ENCODE assay signal across 15 mouse cellular contexts in genomic region chr17:71705550-71706480, GRCm38 (mm10). TPM values are rescaled to one million over a fixed set of nuclear protein-coding genes. Genes with fewer than 3 reads are reported as not detected.
DNase-seq lines count a peak whose midpoint lies in the region; ATAC-seq lines count a peak whose summit lies in the region.
"Had no signal": no experiment of that assay in that cellular context is flagged by ENCODE, and none has a peak within 500 bp of the region (broad histone marks: within the 10 kb centered on the region; RNA-seq: fewer than 3 reads in every experiment).

No protein-coding gene starts in this region.

- 0 out of 2 replicates have a peak overlapping the region, but pooled peaks have one; percentile 4 for H3K9ac ChIP-seq in embryonic facial prominence, embryonic 13.5 days
- H3K9ac ChIP-seq in heart, embryonic 12.5 days: 0 out of 2 replicates have a peak overlapping the region, but pooled peaks have one; percentile 13
- H3K9ac ChIP-seq in stomach, embryonic 14.5 days (replicated peaks; ENCODE audit: low read depth, low read length): no peak overlapping the region
- H3K9ac ChIP-seq: hindbrain, embryonic 14.5 days; liver, embryonic 12.5 days had no signal

- H3K27me3 ChIP-seq in embryonic facial prominence, embryonic 13.5 days: no peaks in the 10 kb centered on the region
- H3K27me3 ChIP-seq in embryonic facial prominence, embryonic 10.5 days (replicated peaks; ENCODE audit: low read depth, poor library complexity, severe bottlenecking): no peaks in the 10 kb centered on the region
- no peaks in the 10 kb centered on the region for H3K27me3 ChIP-seq in heart, embryonic 12.5 days (replicated peaks)
- no peaks in the 10 kb centered on the region for H3K27me3 ChIP-seq in stomach, embryonic 14.5 days (ENCODE audit: control insufficient read depth, insufficient read depth, low read length)
- H3K27me3 ChIP-seq: liver, embryonic 12.5 days had no signal

- peaks cover 3% of the 10 kb centered on the region; the same call in 1 of the 2 replicates for H3K9me3 ChIP-seq in embryonic facial prominence, embryonic 13.5 days
- H3K9me3 ChIP-seq in embryonic facial prominence, embryonic 10.5 days: no peaks in the 10 kb centered on the region
- H3K9me3 ChIP-seq in heart, embryonic 12.5 days (replicated peaks): peaks cover 6% of the 10 kb centered on the region
- no peaks in the 10 kb centered on the region for H3K9me3 ChIP-seq in stomach, embryonic 14.5 days (ENCODE audit: control insufficient read depth, low read depth, low read length)
- H3K9me3 ChIP-seq: liver, embryonic 12.5 days had no signal

- H3K27ac ChIP-seq in embryonic facial prominence, embryonic 13.5 days: no peak overlapping the region
- no peak overlapping the region for H3K27ac ChIP-seq in embryonic facial prominence, embryonic 10.5 days (replicated peaks)
- H3K27ac ChIP-seq in heart, embryonic 12.5 days (ENCODE audit: poor library complexity, severe bottlenecking): peak overlapping the region; percentile 80
- no peak overlapping the region for H3K27ac ChIP-seq in stomach, embryonic 14.5 days (ENCODE audit: low read length)
- H3K27ac ChIP-seq: hindbrain, embryonic 14.5 days; layer of hippocampus, adult 2 months; liver, embryonic 12.5 days had no signal

- H3K4me3 ChIP-seq in embryonic facial prominence, embryonic 13.5 days: no peak overlapping the region
- H3K4me3 ChIP-seq in embryonic facial prominence, embryonic 10.5 days: no peak overlapping the region
- no peak overlapping the region for H3K4me3 ChIP-seq in heart, embryonic 12.5 days
- H3K4me3 ChIP-seq in stomach, embryonic 14.5 days (ENCODE audit: low read depth, low read length): no peak overlapping the region
- H3K4me3 ChIP-seq: erythroblast, embryonic 14.5 days; layer of hippocampus, adult 2 months; liver, embryonic 12.5 days had no signal

- no peak overlapping the region for H3K4me2 ChIP-seq in embryonic facial prominence, embryonic 13.5 days
- H3K4me2 ChIP-seq in heart, embryonic 12.5 days: no peak overlapping the region
- H3K4me2 ChIP-seq in stomach, embryonic 14.5 days (replicated peaks; ENCODE audit: low read depth, low read length): no peak overlapping the region
- H3K4me2 ChIP-seq: hindbrain, embryonic 14.5 days; liver, embryonic 12.5 days had no signal

- 84% methylated on average over 14 of the region's 14 CpGs for WGBS in embryonic facial prominence, embryonic 13.5 days
- 88% methylated on average over 14 of the region's 14 CpGs for WGBS in embryonic facial prominence, embryonic 10.5 days
- WGBS in heart, embryonic 12.5 days: 65% methylated on average over 14 of the region's 14 CpGs
- WGBS in stomach, embryonic 14.5 days: 69% methylated on average over 14 of the region's 14 CpGs

- no peaks in the 10 kb centered on the region for H3K4me1 ChIP-seq in embryonic facial prominence, embryonic 13.5 days
- no peaks in the 10 kb centered on the region for H3K4me1 ChIP-seq in embryonic facial prominence, embryonic 10.5 days
- peaks cover 52% of the 10 kb centered on the region for H3K4me1 ChIP-seq in heart, embryonic 12.5 days (replicated peaks)
- no peaks in the 10 kb centered on the region for H3K4me1 ChIP-seq in stomach, embryonic 14.5 days (ENCODE audit: control insufficient read depth, insufficient read depth, low read length)
- H3K4me1 ChIP-seq: liver, embryonic 12.5 days had no signal

- no peak for ATAC-seq in embryonic facial prominence, embryonic 13.5 days (ENCODE audit: insufficient number of reproducible peaks, insufficient read depth, low FRiP score, low TSS enrichment, low read depth)
- ATAC-seq in heart, embryonic 12.5 days (ENCODE audit: insufficient number of reproducible peaks, low FRiP score): no peak
- ATAC-seq in stomach, embryonic 14.5 days (ENCODE audit: insufficient number of reproducible peaks, insufficient read depth, low FRiP score, low read depth): peak; percentile 46; the same call in 1 of the 2 replicates
- ATAC-seq: liver, embryonic 12.5 days had no signal

- no peak for DNase-seq in embryonic facial prominence, embryonic 10.5 days (ENCODE audit: low spot score)
- peak; percentile 22 for DNase-seq in R1 (ENCODE audit: low read depth, low spot score)
- DNase-seq in urinary bladder, adult 2 months (ENCODE audit: low spot score): no peak
- no peak for DNase-seq in layer of hippocampus, postnatal 14 days (ENCODE audit: low spot score in 2 of 2)
- DNase-seq in frontal cortex, adult 2 months (ENCODE audit: extremely low spot score in 1 of 2, low spot score in 1 of 2): no peak
- DNase-seq: cerebellum, adult 11-12 months had no signal

- H3K36me3 ChIP-seq in embryonic facial prominence, embryonic 13.5 days: no peaks in the 10 kb centered on the region; the same call in 1 of the 2 replicates
- no peaks in the 10 kb centered on the region for H3K36me3 ChIP-seq in embryonic facial prominence, embryonic 10.5 days (replicated peaks)
- no peaks in the 10 kb centered on the region; the same call in 1 of the 2 replicates for H3K36me3 ChIP-seq in heart, embryonic 12.5 days
- no peaks in the 10 kb centered on the region for H3K36me3 ChIP-seq in stomach, embryonic 14.5 days (ENCODE audit: control insufficient read depth, insufficient read depth, low read length)
- H3K36me3 ChIP-seq: liver, embryonic 12.5 days had no signal

RNA-seq across cellular contexts. Expression of gene Togaram2, which starts 32.8 kb away (rescaled TPM):
- 0.12 and 0.41 TPM in 2 replicates for polyA plus RNA-seq in embryonic facial prominence, embryonic 13.5 days (2015; fragmentation: Nextera tagmentation; extraction: Ambion mirVana)
- 0.05 TPM in 1 of 2 replicates, not detected in the other for polyA plus RNA-seq in embryonic facial prominence, embryonic 10.5 days (2016; fragmentation: Nextera tagmentation; extraction: Ambion mirVana)
- polyA plus RNA-seq in heart, embryonic 12.5 days (2016; fragmentation: Nextera tagmentation; extraction: Ambion mirVana): 2.7 and 2.9 TPM in 2 replicates
- 0.17 and 0.36 TPM in 2 replicates for polyA plus RNA-seq in stomach, embryonic 14.5 days (2014; fragmentation: Nextera tagmentation; extraction: Ambion mirVana)
- polyA plus RNA-seq in urinary bladder, adult 2 months (2012; rRNA removed): 0.33 and 0.34 TPM in 2 replicates
- 1 to 10 TPM; 1.3 to 1.6 TPM for total RNA-seq in layer of hippocampus, postnatal 14 days (2021)
- 4.9 and 6.2 TPM in 2 replicates for polyA plus RNA-seq in frontal cortex, adult 2 months (2012; rRNA removed)
- total RNA-seq: megakaryocyte progenitor cell, adult 5-6 weeks had no signal
- polyA plus RNA-seq: erythroblast, embryonic 14.5 days had no signal

RNA-seq across cellular contexts. Expression of gene Pcare, which starts 46.9 kb away (rescaled TPM):
- 0.06 TPM in 1 of 2 replicates, not detected in the other for polyA plus RNA-seq in embryonic facial prominence, embryonic 13.5 days (2015; fragmentation: Nextera tagmentation; extraction: Ambion mirVana)
- polyA plus RNA-seq in embryonic facial prominence, embryonic 10.5 days (2016; fragmentation: Nextera tagmentation; extraction: Ambion mirVana): not detected in 2 replicates
- polyA plus RNA-seq in heart, embryonic 12.5 days (2016; fragmentation: Nextera tagmentation; extraction: Ambion mirVana): not detected in 2 replicates
- not detected in 2 replicates for polyA plus RNA-seq in stomach, embryonic 14.5 days (2014; fragmentation: Nextera tagmentation; extraction: Ambion mirVana)
- polyA plus RNA-seq in urinary bladder, adult 2 months (2012; rRNA removed): not detected in 2 replicates
- under 1 TPM; 0.12 to 0.17 TPM for total RNA-seq in layer of hippocampus, postnatal 14 days (2021)
- 0.04 TPM in 2 replicates for polyA plus RNA-seq in frontal cortex, adult 2 months (2012; rRNA removed)
- total RNA-seq: megakaryocyte progenitor cell, adult 5-6 weeks had no signal
- polyA plus RNA-seq: erythroblast, embryonic 14.5 days; hindbrain, embryonic 14.5 days; kidney, embryonic 14.5 days had no signal
